Mouse (Mus musculus) lung, adult 10 weeks (tissue): Measurements from ENCODE around the gene Alk. TPM values are rescaled to one million over a fixed set of nuclear protein-coding genes. Genes with fewer than 3 reads are reported as not detected.

Experiments used
- polyA plus RNA-seq: library from polyadenylated mRNA; stranded (reverse); fragments of 350-450 nt; fragmentation: Illumina TruSeq; extraction: RNeasy Lipid Tissue Mini Kit (QIAGEN cat#74804); gene quantifications from one replicate; pipeline ENCODE4 v1.2.3, GENCODE M21; 2014; ENCODE audit warnings: low read depth, low replicate concordance; ENCODE audit not compliant: insufficient read depth

The Alk gene
- polyA plus RNA-seq, result not detected

DNA sequence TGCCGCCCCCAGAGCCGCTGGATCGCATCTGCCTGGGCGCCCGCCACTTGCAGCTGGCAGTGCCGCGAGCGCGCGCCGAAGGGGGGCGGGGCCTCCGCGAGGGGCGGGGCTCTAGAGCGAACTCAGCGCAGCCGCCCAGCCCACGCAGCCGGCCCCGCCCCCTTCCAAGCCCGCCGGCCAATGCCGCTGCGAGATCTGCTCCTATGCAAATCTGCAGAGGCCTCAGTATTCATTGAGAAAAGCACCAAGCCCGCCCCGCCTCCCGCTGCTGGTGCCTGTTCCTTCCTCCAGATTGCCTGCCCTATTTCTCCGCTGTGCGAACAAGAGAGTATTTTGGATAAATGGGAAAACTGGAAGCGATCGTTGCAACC, at the start of gene Alk:
Alk (minus strand) TSS at position 18 of the 371 bp plus-strand sequence.

Other genes with a start within 250 kb of the Alk start
- 33.7 TPM for gene Ypel5, start 231.8 kb upstream of the Alk start, polyA plus RNA-seq